Mouse (Mus musculus) brain, adult 10 weeks (tissue): ENCODE data around the gene Lrrc15. TPM values are rescaled to one million over a fixed set of nuclear protein-coding genes. Genes with fewer than 3 reads are reported as not detected.

Experiments used
- polyA plus RNA-seq: library from polyadenylated mRNA; stranded (reverse); fragments of 350-450 nt; fragmentation: Illumina TruSeq; extraction: RNeasy Lipid Tissue Mini Kit (QIAGEN cat#74804); gene quantifications from one replicate; pipeline ENCODE4 v1.2.3, GENCODE M21; 2015; ENCODE audit warnings: low read depth, low replicate concordance

Lrrc15 gene
- not detected for polyA plus RNA-seq

GRCm38 (mm10) chr16:30282844-30283495, at the start of gene Lrrc15:
Gene Lrrc15 (minus strand): TSS chr16:30283256.

DNA sequence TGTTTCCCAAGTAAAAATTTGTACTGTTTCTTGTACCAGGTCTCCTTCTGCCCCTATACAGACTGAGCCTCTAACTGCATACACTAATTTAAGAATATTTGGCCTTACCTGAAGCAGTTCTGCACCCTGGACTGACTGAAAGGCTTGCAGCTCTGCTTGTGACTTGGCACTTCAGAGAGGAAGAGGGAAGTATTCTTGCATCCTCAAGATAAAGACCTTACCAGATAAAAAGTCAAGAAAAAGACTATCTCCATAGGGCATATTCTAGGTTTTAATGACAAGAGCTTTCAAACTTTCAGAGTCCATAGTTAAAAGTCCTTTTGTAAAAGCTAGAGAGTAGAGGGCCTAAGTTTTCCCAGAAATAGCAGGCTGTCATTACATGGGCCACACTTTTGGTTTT, 27.6 kb upstream of the Lrrc15 start, which contains the start of gene Gp5:
TSS of gene Gp5 (minus strand) at position 133 of the 400 bp plus-strand sequence.

DNA sequence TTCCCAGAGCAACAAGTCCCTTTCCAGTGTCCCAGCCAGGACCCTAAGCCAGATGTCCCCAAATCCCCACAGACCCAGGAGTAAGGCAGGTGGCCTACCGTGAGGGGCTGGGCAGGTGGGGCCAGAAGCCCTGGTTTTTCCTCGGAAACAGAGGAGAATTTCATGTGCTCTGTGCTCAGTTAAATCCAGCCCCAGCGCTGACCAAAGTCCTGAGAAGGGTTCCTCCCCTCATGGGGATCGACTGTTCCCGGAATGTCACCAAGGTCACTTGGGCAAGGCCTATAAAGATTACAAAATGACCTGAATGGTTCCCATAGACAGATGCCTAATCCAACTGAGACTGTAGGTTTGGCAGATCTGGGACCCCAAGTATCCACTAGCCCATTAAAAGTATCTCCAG, 15.7 kb downstream of the Lrrc15 start, which contains the start of gene Cpn2:
TSS of gene Cpn2 (minus strand) at position 141 of the 400 bp plus-strand sequence.

Other genes with a start within 250 kb of the Lrrc15 start
- gene Hes1, start 218.9 kb downstream of the Lrrc15 start, polyA plus RNA-seq = 13.8 TPM
- gene Cpn2, start 15.8 kb downstream of the Lrrc15 start, polyA plus RNA-seq = not detected
- 0.67 TPM for gene Gp5, start 27.5 kb upstream of the Lrrc15 start, polyA plus RNA-seq
- gene Atp13a3, start 122.7 kb upstream of the Lrrc15 start, polyA plus RNA-seq = 27.3 TPM